Mouse (Mus musculus): Measurements from ENCODE around the gene Pard6a.

The Pard6a gene

GRCm38 (mm10) chr8:105700966-105701824 lies at the start of gene Pard6a, which contains the start of gene Acd:
Gene Pard6a, plus strand, starts transcription at chr8:105701148.
Gene Acd, minus strand, starts transcription at chr8:105701102.
- peak; percentile 83 for DNase-seq (ENCODE audit: low read depth, low spot score)

GRCm38 (mm10) chr8:105657641-105658040 lies 43.3 kb upstream of the Pard6a start:
- DNase-seq (ENCODE audit: low read depth, low spot score) = no peak

- no peak for DNase-seq (ENCODE audit: low read depth, low spot score)
Measured at GRCm38 (mm10) chr8:105661167-105661566, 39.8 kb upstream of the Pard6a start.

- no peak for DNase-seq (ENCODE audit: low read depth, low spot score)
Measured at GRCm38 (mm10) chr8:105677891-105678290, 23.1 kb upstream of the Pard6a start.

- DNase-seq (ENCODE audit: low read depth, low spot score) = no peak
Measured at GRCm38 (mm10) chr8:105685325-105685724, 15.6 kb upstream of the Pard6a start.

GRCm38 (mm10) chr8:105685796-105686308 lies 15.1 kb upstream of the Pard6a start, which contains the start of gene Carmil2:
Gene Carmil2, plus strand, starts transcription at chr8:105686274.
- no peak for DNase-seq (ENCODE audit: low read depth, low spot score)

- no peak for DNase-seq (ENCODE audit: low read depth, low spot score)
Measured at GRCm38 (mm10) chr8:105686551-105686950, 14.4 kb upstream of the Pard6a start.

GRCm38 (mm10) chr8:105687512-105687911 lies 13.4 kb upstream of the Pard6a start:
- DNase-seq (ENCODE audit: low read depth, low spot score) = no peak

GRCm38 (mm10) chr8:105688242-105688752 lies 12.7 kb upstream of the Pard6a start:
- no peak for DNase-seq (ENCODE audit: low read depth, low spot score)

- DNase-seq (ENCODE audit: low read depth, low spot score) = no peak
Measured at GRCm38 (mm10) chr8:105689256-105689982, 11.5 kb upstream of the Pard6a start.

- DNase-seq (ENCODE audit: low read depth, low spot score) = no peak
Measured at GRCm38 (mm10) chr8:105689983-105690360, 11.0 kb upstream of the Pard6a start.

GRCm38 (mm10) chr8:105690978-105691377 lies 10.0 kb upstream of the Pard6a start:
- no peak for DNase-seq (ENCODE audit: low read depth, low spot score)

GRCm38 (mm10) chr8:105692449-105693182 lies 8.3 kb upstream of the Pard6a start:
- no peak for DNase-seq (ENCODE audit: low read depth, low spot score)

GRCm38 (mm10) chr8:105693648-105694047 lies 7.3 kb upstream of the Pard6a start:
- DNase-seq (ENCODE audit: low read depth, low spot score) = peak; percentile 37

GRCm38 (mm10) chr8:105694051-105694799 lies 6.7 kb upstream of the Pard6a start:
- DNase-seq (ENCODE audit: low read depth, low spot score) = no peak

GRCm38 (mm10) chr8:105695080-105695780 lies 5.7 kb upstream of the Pard6a start:
- DNase-seq (ENCODE audit: low read depth, low spot score) = no peak

- no peak for DNase-seq (ENCODE audit: low read depth, low spot score)
Measured at GRCm38 (mm10) chr8:105697196-105697780, 3.7 kb upstream of the Pard6a start.

- no peak for DNase-seq (ENCODE audit: low read depth, low spot score)
Measured at GRCm38 (mm10) chr8:105698734-105699133, 2.2 kb upstream of the Pard6a start.

GRCm38 (mm10) chr8:105699488-105700215 lies 1.3 kb upstream of the Pard6a start:
- no peak for DNase-seq (ENCODE audit: low read depth, low spot score)

Measured in brain, embryonic 18.5 days (tissue).